Comparison of ENCODE assay signal across 19 mouse cellular contexts in the genomic region with DNA sequence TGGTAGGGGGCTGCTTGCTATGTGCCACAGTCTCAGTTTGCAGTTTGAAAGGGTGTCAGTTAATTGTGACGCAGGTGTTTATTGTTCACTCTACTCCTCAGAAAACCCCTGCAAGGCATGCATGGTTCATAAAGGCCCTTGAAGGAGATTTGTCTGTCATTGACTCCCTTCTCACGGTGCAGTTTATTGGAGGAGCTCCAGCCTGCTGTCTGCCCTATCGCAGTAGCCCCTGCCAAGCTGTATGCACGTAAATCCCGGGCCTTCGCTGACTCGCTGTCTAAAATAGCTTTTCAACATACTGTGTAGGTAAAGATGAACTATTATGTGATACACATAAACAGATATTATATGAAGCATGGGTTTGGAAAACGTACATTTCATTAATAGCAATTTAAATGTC. TPM values are rescaled to one million over a fixed set of nuclear protein-coding genes. Genes with fewer than 3 reads are reported as not detected.
A peak's percentile ranks its signal among the peaks of the same experiment; 100 is the strongest.
DNase-seq lines count a peak whose midpoint lies in the region; ATAC-seq and TF ChIP-seq lines count a peak whose summit lies in the region.
"Had no signal": no experiment of that assay in that cellular context is flagged by ENCODE, and none has a peak within 500 bp of the region (broad histone marks: within the 10 kb centered on the region; RNA-seq: fewer than 3 reads in every experiment).

No protein-coding gene starts in this region.

- no peak for TF ChIP-seq POLR2A in brain, embryonic 14.5 days (IDR thresholded peaks at IDR 0.05; ENCODE audit: borderline replicate concordance, extremely low read depth, insufficient read depth, insufficient read length, poor library complexity, severe bottlenecking)

- peaks cover 33% of the 10 kb centered on the region for H3K27me3 ChIP-seq in hindbrain, embryonic 10.5 days (ENCODE audit: insufficient read depth, poor library complexity, severe bottlenecking)
- peaks cover 24% of the 10 kb centered on the region for H3K27me3 ChIP-seq in midbrain, embryonic 13.5 days
- H3K27me3 ChIP-seq: limb, embryonic 15.5 days had no signal

- peaks cover 33% of the 10 kb centered on the region for H3K36me3 ChIP-seq in hindbrain, embryonic 10.5 days
- peaks cover 5% of the 10 kb centered on the region; the same call in 1 of the 2 replicates for H3K36me3 ChIP-seq in midbrain, embryonic 13.5 days

- ATAC-seq in midbrain, embryonic 13.5 days, result peak; percentile 31; the same call in 1 of the 2 replicates
- ATAC-seq: intestine, postnatal 0 days had no signal

- WGBS in hindbrain, embryonic 10.5 days, result 75% methylated on average over 8 of the region's 8 CpGs
- WGBS in midbrain, embryonic 13.5 days, result 30% methylated on average over 8 of the region's 8 CpGs

- DNase-seq in cerebellum, postnatal 14 days, result peak; percentile 36 to 39
- no peak for DNase-seq in cerebellum, adult 9-11 months
- DNase-seq in brain, embryonic 14.5 days (ENCODE audit: low read depth), result peak; percentile 91
- DNase-seq in hindbrain, embryonic 10.5 days (ENCODE audit: low spot score), result no peak
- no peak for DNase-seq in left cerebral cortex, adult 11 months (ENCODE audit: low spot score)
- DNase-seq in lung, postnatal 4 days, result no peak
- DNase-seq in urinary bladder, postnatal 36 days (ENCODE audit: low spot score in 2 of 2), result no peak
- DNase-seq: adrenal gland, adult 8-10 months; cerebellum, adult 11-12 months; gastrocnemius, adult 2 months; kidney, postnatal 4 days; lung, postnatal 14 days; retina, postnatal 1 day; thymus, adult 2 months had no signal

- H3K9me3 ChIP-seq in hindbrain, embryonic 10.5 days, result no peaks in the 10 kb centered on the region
- H3K9me3 ChIP-seq in midbrain, embryonic 13.5 days, result no peaks in the 10 kb centered on the region
- H3K9me3 ChIP-seq: heart, embryonic 12.5 days; limb, embryonic 15.5 days had no signal

- H3K9ac ChIP-seq in midbrain, embryonic 13.5 days (replicated peaks), result no peak overlapping the region
- H3K9ac ChIP-seq: heart, embryonic 12.5 days; limb, embryonic 15.5 days had no signal

- H3K4me3 ChIP-seq in hindbrain, embryonic 10.5 days, result no peak overlapping the region
- H3K4me3 ChIP-seq in midbrain, embryonic 13.5 days (replicated peaks), result no peak overlapping the region
- H3K4me3 ChIP-seq: erythroblast, embryonic 14.5 days; gastrocnemius, adult 2 months; heart, embryonic 12.5 days; limb, embryonic 15.5 days had no signal

- TF ChIP-seq CTCF in brain, embryonic 14.5 days (IDR thresholded peaks at IDR 0.05; ENCODE audit: borderline replicate concordance, extremely low read depth, insufficient read depth, insufficient read length), result no peak

- H3K4me1 ChIP-seq in hindbrain, embryonic 10.5 days (replicated peaks), result peaks cover 80% of the 10 kb centered on the region
- peaks cover 91% of the 10 kb centered on the region for H3K4me1 ChIP-seq in midbrain, embryonic 13.5 days (replicated peaks)

- no peak overlapping the region for H3K4me2 ChIP-seq in midbrain, embryonic 13.5 days (replicated peaks)
- H3K4me2 ChIP-seq: heart, embryonic 12.5 days; limb, embryonic 15.5 days had no signal

- peak overlapping the region; percentile 87 for H3K27ac ChIP-seq in hindbrain, embryonic 10.5 days
- peak overlapping the region; percentile 86 for H3K27ac ChIP-seq in midbrain, embryonic 13.5 days
- H3K27ac ChIP-seq: gastrocnemius, adult 2 months; limb, embryonic 15.5 days had no signal

RNA-seq across cellular contexts. Expression of a gene that starts 45.2 kb away (rescaled TPM):
- 0.05 TPM in 1 of 2 replicates, not detected in the other for polyA plus RNA-seq in brain, embryonic 14.5 days (2012; rRNA removed)
- not detected in 2 replicates for polyA plus RNA-seq in hindbrain, embryonic 10.5 days (2016; fragmentation: Nextera tagmentation; extraction: Ambion mirVana)
- polyA plus RNA-seq in midbrain, embryonic 13.5 days (2015; fragmentation: Nextera tagmentation; extraction: Ambion mirVana), result not detected in 2 replicates
- polyA plus RNA-seq: erythroblast, embryonic 14.5 days; heart, embryonic 12.5 days; intestine, postnatal 0 days; limb, embryonic 15.5 days; thymus, adult 2 months had no signal

Comparison
In these comparisons a context has a peak if more than half of its experiments do, and no peak if none do; other contexts are left out.
1. DNase-seq: peak in cerebellum, postnatal 14 days (2 of 2) and brain, embryonic 14.5 days (single experiment); none in cerebellum, adult 9-11 months (single experiment), hindbrain, embryonic 10.5 days (single experiment), left cerebral cortex, adult 11 months (single experiment), lung, postnatal 4 days (0 of 2) and urinary bladder, postnatal 36 days (0 of 2).